Mouse (Mus musculus) liver, embryonic 18 days (tissue): Measurements from ENCODE around the gene Rps27. TPM values are rescaled to one million over a fixed set of nuclear protein-coding genes. Genes with fewer than 3 reads are reported as not detected.

ENCODE experiments used
- polyA plus RNA-seq: library from polyadenylated mRNA; depleted of rRNA; stranded (reverse); fragments of >200 nt; gene quantifications from 2 replicates; pipeline ENCODE4 v1.2.3, GENCODE M21; 2012; rRNA removed

Rps27 gene
- polyA plus RNA-seq: 1,483 and 1,543 TPM in 2 replicates

DNA sequence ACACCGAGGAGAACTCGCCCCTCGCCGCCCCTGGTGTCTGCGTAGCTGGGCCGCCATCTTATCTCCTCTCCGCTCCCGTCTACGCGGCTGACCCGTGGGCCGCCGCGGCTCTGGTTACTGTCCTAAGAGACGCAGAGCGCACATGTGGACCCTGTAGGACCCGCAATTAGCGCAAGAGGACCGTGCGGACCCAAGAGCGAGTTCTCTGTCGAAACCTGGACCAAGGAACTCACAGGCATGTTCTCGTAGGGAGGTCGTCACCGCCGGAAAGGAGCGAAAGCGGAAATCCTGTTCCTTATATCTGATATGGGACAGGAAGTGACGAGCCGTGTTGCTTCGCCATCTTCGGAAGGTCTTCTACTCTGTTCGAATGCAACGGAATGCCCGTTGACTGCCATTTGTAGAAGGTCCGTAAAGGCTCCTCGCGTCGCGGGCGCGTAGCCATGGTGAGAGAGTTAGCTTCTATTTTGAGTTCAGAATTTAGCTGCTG, at the start of gene Rps27, which contains the start of gene Rab13:
Gene Rps27 (minus strand): TSS at position 275 of the 490 bp plus-strand sequence.
Gene Rab13 (plus strand): TSS at position 319 of the 490 bp plus-strand sequence.

DNA sequence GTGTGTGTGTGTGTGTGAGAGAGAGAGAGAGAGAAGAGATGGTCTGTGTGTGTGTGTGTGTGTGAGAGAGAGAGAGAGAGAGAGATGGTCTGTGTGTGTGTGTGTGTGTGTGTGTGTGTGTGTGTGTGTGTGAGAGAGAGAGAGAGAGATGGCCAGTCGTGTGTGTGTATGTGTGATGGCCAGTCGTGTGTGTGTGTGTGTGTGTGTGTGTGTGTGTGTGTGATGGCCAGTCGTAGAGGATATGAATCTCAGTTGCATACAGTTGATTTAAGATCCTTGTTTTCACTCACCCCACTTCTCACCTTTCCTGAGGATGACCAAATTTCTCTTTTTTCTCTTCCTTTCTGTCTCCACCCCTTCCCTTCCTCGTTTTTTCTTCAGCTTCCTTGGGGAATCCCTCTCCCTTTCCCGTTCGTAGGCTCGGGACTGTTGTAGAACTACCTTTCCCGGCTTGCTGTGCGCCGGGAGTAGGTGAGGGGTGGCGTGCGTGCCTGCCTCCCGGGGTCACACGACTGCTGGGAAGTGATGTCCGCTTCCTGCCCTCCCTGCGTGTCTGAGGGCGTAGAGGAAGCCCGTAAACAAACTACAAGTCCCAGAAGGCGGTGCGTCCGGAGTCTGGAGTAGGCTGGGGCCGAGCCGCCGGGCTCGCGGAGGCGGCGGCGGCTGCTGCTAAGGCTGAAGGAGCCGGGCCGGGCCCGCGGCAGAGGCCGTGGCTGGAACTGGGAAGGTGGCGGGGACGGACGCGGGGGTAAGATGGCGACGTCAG, 40.4 kb upstream of the Rps27 start, which contains the start of gene Crtc2:
Gene Crtc2 (plus strand): TSS at position 511 of the 766 bp plus-strand sequence.

GRCm38 (mm10) chr3:90247960-90248745, 34.7 kb upstream of the Rps27 start, which contains the start of gene Slc39a1:
Gene Slc39a1 (plus strand): TSS chr3:90248172.

GRCm38 (mm10) chr3:90242984-90243775, 29.7 kb upstream of the Rps27 start, which contains the start of gene Creb3l4:
Gene Creb3l4 (minus strand): TSS chr3:90243512.

DNA sequence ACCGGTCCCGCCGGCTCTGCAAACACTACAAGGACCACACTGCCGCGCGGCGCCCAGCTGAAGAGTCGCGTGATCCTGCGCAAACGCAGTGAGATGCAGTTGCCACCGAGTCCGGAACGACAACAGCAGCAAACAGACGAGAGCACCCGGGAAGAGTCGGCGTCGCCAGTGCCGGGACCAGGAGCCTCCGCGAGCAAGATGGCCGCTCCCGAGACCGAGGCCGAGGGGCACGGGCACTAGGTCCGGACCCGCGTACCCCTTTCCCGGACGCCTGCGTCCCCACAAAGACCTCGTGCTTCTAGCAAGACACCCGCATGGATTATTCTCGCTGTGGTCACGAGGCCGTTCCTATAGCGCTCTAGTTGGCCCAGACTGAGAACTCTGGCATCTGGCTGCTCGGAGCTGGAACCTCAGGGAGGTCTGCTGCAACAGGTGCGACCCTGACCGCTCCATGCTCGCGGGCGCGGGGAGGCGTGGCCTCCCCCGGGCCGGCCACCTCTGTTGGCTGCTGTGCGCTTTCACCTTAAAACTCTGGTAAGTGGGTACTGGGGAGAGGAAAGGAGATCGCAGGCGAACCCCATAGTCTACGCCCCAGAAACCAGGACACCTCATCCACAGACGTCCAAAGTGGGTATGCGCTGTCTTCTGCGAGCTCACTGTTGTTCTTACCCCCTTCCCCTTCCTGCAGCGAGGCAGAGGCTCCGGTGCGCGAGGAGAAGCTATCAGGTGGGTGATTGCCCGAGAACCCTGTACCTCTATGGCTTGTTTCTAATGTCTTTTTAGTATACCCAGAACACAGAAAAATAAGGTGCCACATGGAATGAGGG, 18.3 kb upstream of the Rps27 start, which contains the start of gene Jtb:
Gene Jtb (plus strand): TSS at position 91 of the 827 bp plus-strand sequence.

Other genes with a start within 250 kb of the Rps27 start
- 81.8 and 82.9 TPM in 2 replicates for gene Hax1, start 214.9 kb downstream of the Rps27 start, polyA plus RNA-seq
- gene 4933434E20Rik, start 162.0 kb downstream of the Rps27 start, polyA plus RNA-seq: 27.9 and 28.0 TPM in 2 replicates
- 42.5 and 47.3 TPM in 2 replicates for gene Ubap2l, start 161.0 kb downstream of the Rps27 start, polyA plus RNA-seq
- gene Tpm3, start 141.0 kb downstream of the Rps27 start, polyA plus RNA-seq: 79.1 and 85.0 TPM in 2 replicates
- gene Nup210l, start 109.5 kb downstream of the Rps27 start, polyA plus RNA-seq: 0.35 and 0.36 TPM in 2 replicates
- gene Rab13, start within 50 bp of the Rps27 start, polyA plus RNA-seq: 4.3 and 5.0 TPM in 2 replicates
- gene Jtb, start 17.9 kb upstream of the Rps27 start, polyA plus RNA-seq: 28.2 and 29.7 TPM in 2 replicates
- gene Creb3l4, start 29.9 kb upstream of the Rps27 start, polyA plus RNA-seq: 0.24 TPM in 2 replicates
- 18.0 and 18.6 TPM in 2 replicates for gene Slc39a1, start 34.5 kb upstream of the Rps27 start, polyA plus RNA-seq
- gene Crtc2, start 40.5 kb upstream of the Rps27 start, polyA plus RNA-seq: 7.5 and 9.5 TPM in 2 replicates
- gene Dennd4b, start 51.5 kb upstream of the Rps27 start, polyA plus RNA-seq: 4.3 and 5.1 TPM in 2 replicates
- gene Gatad2b, start 79.5 kb upstream of the Rps27 start, polyA plus RNA-seq: 3.9 and 5.1 TPM in 2 replicates
- 2.1 and 2.4 TPM in 2 replicates for gene Slc27a3, start 176.3 kb upstream of the Rps27 start, polyA plus RNA-seq
- gene Ints3, start 220.0 kb upstream of the Rps27 start, polyA plus RNA-seq: 9.3 and 11.7 TPM in 2 replicates